24 mouse cellular contexts compared by ENCODE assay signal in the genomic region with DNA sequence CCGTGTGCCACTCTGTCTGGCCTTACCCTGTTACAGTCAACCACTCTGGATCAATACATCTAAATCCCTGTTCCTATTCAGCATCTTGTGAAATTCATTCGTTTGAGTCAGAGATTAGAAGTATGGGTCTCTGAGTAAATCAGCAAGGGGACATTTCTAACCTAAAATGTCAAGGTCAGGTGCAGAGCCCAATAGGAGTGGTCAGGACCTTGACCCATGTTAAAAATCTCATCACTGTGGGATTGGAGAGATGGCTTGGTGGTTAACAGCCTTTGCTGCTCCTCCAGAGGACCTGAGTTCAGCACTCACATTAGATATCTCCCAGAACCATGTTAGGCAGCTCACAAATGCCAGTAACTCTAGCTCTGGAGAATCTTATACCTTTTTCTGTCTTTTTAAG. TPM values are rescaled to one million over a fixed set of nuclear protein-coding genes. Genes with fewer than 3 reads are reported as not detected.
DNase-seq lines count a peak whose midpoint lies in the region; ATAC-seq and TF ChIP-seq lines count a peak whose summit lies in the region.
"Had no signal": no experiment of that assay in that cellular context is flagged by ENCODE, and none has a peak within 500 bp of the region (broad histone marks: within the 10 kb centered on the region; RNA-seq: fewer than 3 reads in every experiment).

No protein-coding gene starts in this region.

- DNase-seq in adrenal gland, adult (ENCODE audit: inconsistent age in 2 of 2, low spot score in 1 of 2): peak; percentile 52 to 83
- no peak for DNase-seq in adrenal gland, adult 18-20 months (ENCODE audit: low spot score in 2 of 2)
- no peak for DNase-seq in forebrain, embryonic 10.5 days (ENCODE audit: extremely low spot score, low spot score)
- DNase-seq in forebrain, postnatal 0 days: no peak
- no peak for DNase-seq in midbrain, embryonic 10.5 days (ENCODE audit: low spot score)
- DNase-seq: adrenal gland, postnatal 10 days; adrenal gland, postnatal 25 days; B cell, adult 2 months; cerebellum, adult 11-12 months; cerebellum, adult 2 months; cerebellum, adult 9-10 months; cerebellum, postnatal 10 days; cerebellum, postnatal 25 days had no signal

- H3K36me3 ChIP-seq in forebrain, embryonic 10.5 days (replicated peaks): no peaks in the 10 kb centered on the region
- no peaks in the 10 kb centered on the region for H3K36me3 ChIP-seq in forebrain, postnatal 0 days (ENCODE audit: insufficient read depth)
- H3K36me3 ChIP-seq in midbrain, embryonic 10.5 days: no peaks in the 10 kb centered on the region
- H3K36me3 ChIP-seq in midbrain, embryonic 13.5 days: no peaks in the 10 kb centered on the region
- H3K36me3 ChIP-seq: embryonic facial prominence, embryonic 10.5 days; embryonic facial prominence, embryonic 12.5 days; forebrain, embryonic 12.5 days; G1E had no signal

- WGBS in forebrain, embryonic 10.5 days: 76% methylated on average over 2 of the region's 2 CpGs
- 71% methylated on average over 2 of the region's 2 CpGs for WGBS in forebrain, postnatal 0 days
- 74% methylated on average over 2 of the region's 2 CpGs for WGBS in midbrain, embryonic 10.5 days
- WGBS in midbrain, embryonic 13.5 days: 71% methylated on average over 2 of the region's 2 CpGs

- peaks cover 9% of the 10 kb centered on the region; the same call in 1 of the 2 replicates for H3K27me3 ChIP-seq in forebrain, embryonic 10.5 days (ENCODE audit: poor library complexity, severe bottlenecking)
- no peaks in the 10 kb centered on the region for H3K27me3 ChIP-seq in forebrain, postnatal 0 days (ENCODE audit: insufficient read depth, low read length)
- H3K27me3 ChIP-seq in midbrain, embryonic 10.5 days (ENCODE audit: low read depth, poor library complexity, severe bottlenecking): no peaks in the 10 kb centered on the region; the same call in 1 of the 2 replicates
- no peaks in the 10 kb centered on the region for H3K27me3 ChIP-seq in midbrain, embryonic 13.5 days
- H3K27me3 ChIP-seq: CH12.LX; embryonic facial prominence, embryonic 12.5 days; forebrain, embryonic 12.5 days; Patski had no signal

- no peaks in the 10 kb centered on the region for H3K9me3 ChIP-seq in forebrain, embryonic 10.5 days
- no peaks in the 10 kb centered on the region for H3K9me3 ChIP-seq in forebrain, postnatal 0 days (ENCODE audit: low read length)
- no peaks in the 10 kb centered on the region for H3K9me3 ChIP-seq in midbrain, embryonic 10.5 days (replicated peaks)
- H3K9me3 ChIP-seq in midbrain, embryonic 13.5 days: no peaks in the 10 kb centered on the region
- H3K9me3 ChIP-seq: embryonic facial prominence, embryonic 10.5 days; embryonic facial prominence, embryonic 12.5 days; forebrain, embryonic 12.5 days; G1E had no signal

- H3K9ac ChIP-seq in forebrain, postnatal 0 days: no peak overlapping the region
- no peak overlapping the region for H3K9ac ChIP-seq in midbrain, embryonic 13.5 days (replicated peaks)
- H3K9ac ChIP-seq: embryonic facial prominence, embryonic 12.5 days; forebrain, embryonic 12.5 days had no signal

- H3K4me3 ChIP-seq in forebrain, embryonic 10.5 days: no peak overlapping the region
- H3K4me3 ChIP-seq in forebrain, postnatal 0 days (ENCODE audit: low read depth, low read length): no peak overlapping the region
- H3K4me3 ChIP-seq in midbrain, embryonic 10.5 days: no peak overlapping the region
- H3K4me3 ChIP-seq in midbrain, embryonic 13.5 days (replicated peaks): no peak overlapping the region
- H3K4me3 ChIP-seq: embryonic facial prominence, embryonic 10.5 days; embryonic facial prominence, embryonic 12.5 days; forebrain, embryonic 12.5 days had no signal

- TF ChIP-seq CTCF in forebrain, postnatal 0 days (IDR thresholded peaks at IDR 0.05; ENCODE audit: low read depth): no peak

- ATAC-seq in forebrain, postnatal 0 days: no peak
- ATAC-seq in midbrain, embryonic 13.5 days: no peak
- ATAC-seq: activated CD4-positive, CD25-positive, alpha-beta regulatory T cell, adult 4 months; CD4-positive, CD25-positive, alpha-beta regulatory T cell, adult 4 months; forebrain, embryonic 14.5 days; forebrain, embryonic 16.5 days; Patski had no signal

- H3K4me1 ChIP-seq in forebrain, embryonic 10.5 days: peaks cover 67% of the 10 kb centered on the region
- 0 out of 2 replicates have a peak, but pooled peaks cover 8% of the 10 kb centered on the region for H3K4me1 ChIP-seq in forebrain, postnatal 0 days (ENCODE audit: insufficient read depth)
- H3K4me1 ChIP-seq in midbrain, embryonic 10.5 days: peaks cover 58% of the 10 kb centered on the region
- peaks cover 25% of the 10 kb centered on the region for H3K4me1 ChIP-seq in midbrain, embryonic 13.5 days (replicated peaks)

- peak overlapping the region; percentile 53; the same call in 1 of the 2 replicates for H3K27ac ChIP-seq in forebrain, embryonic 10.5 days
- no peak overlapping the region for H3K27ac ChIP-seq in forebrain, postnatal 0 days (ENCODE audit: low read depth, low read length)
- H3K27ac ChIP-seq in midbrain, embryonic 10.5 days (replicated peaks): peak overlapping the region; percentile 34; the same call in 1 of the 2 replicates
- H3K27ac ChIP-seq in midbrain, embryonic 13.5 days: no peak overlapping the region
- H3K27ac ChIP-seq: embryonic facial prominence, embryonic 10.5 days; embryonic facial prominence, embryonic 12.5 days; forebrain, embryonic 12.5 days had no signal

- no peak overlapping the region for H3K4me2 ChIP-seq in forebrain, postnatal 0 days (ENCODE audit: low read depth)
- H3K4me2 ChIP-seq in midbrain, embryonic 13.5 days (replicated peaks): no peak overlapping the region
- H3K4me2 ChIP-seq: embryonic facial prominence, embryonic 12.5 days; forebrain, embryonic 12.5 days had no signal

RNA-seq across cellular contexts. Expression of a gene that starts 33.6 kb away (rescaled TPM):
- total RNA-seq in adrenal gland, adult 18-20 months (2021): 10 to 100 TPM; 12.6 to 14.8 TPM
- polyA plus RNA-seq in forebrain, embryonic 10.5 days (2016; fragmentation: Nextera tagmentation; extraction: Ambion mirVana): 15.4 and 17.1 TPM in 2 replicates
- total RNA-seq in forebrain, postnatal 0 days (2014; rRNA removed): 4.0 and 5.4 TPM in 2 replicates
- polyA plus RNA-seq in forebrain, postnatal 0 days (2015; fragmentation: Nextera tagmentation; extraction: Ambion mirVana): 1.7 and 2.2 TPM in 2 replicates
- 11.3 and 14.0 TPM in 2 replicates for polyA plus RNA-seq in midbrain, embryonic 10.5 days (2016; fragmentation: Nextera tagmentation; extraction: Ambion mirVana)
- polyA plus RNA-seq in midbrain, embryonic 13.5 days (2015; fragmentation: Nextera tagmentation; extraction: Ambion mirVana): 5.6 and 6.0 TPM in 2 replicates

RNA-seq across cellular contexts. Expression of a gene that starts 55.7 kb away (rescaled TPM):
- 10 to 100 TPM; 12.1 to 16.1 TPM for total RNA-seq in adrenal gland, adult 18-20 months (2021)
- polyA plus RNA-seq in forebrain, embryonic 10.5 days (2016; fragmentation: Nextera tagmentation; extraction: Ambion mirVana): 31.9 and 32.4 TPM in 2 replicates
- 28.6 and 45.3 TPM in 2 replicates for total RNA-seq in forebrain, postnatal 0 days (2014; rRNA removed)
- 26.9 and 32.0 TPM in 2 replicates for polyA plus RNA-seq in forebrain, postnatal 0 days (2015; fragmentation: Nextera tagmentation; extraction: Ambion mirVana)
- 29.8 and 31.7 TPM in 2 replicates for polyA plus RNA-seq in midbrain, embryonic 10.5 days (2016; fragmentation: Nextera tagmentation; extraction: Ambion mirVana)
- polyA plus RNA-seq in midbrain, embryonic 13.5 days (2015; fragmentation: Nextera tagmentation; extraction: Ambion mirVana): 38.7 and 45.2 TPM in 2 replicates

Comparison
In these comparisons a context has a peak if more than half of its experiments do, and no peak if none do; other contexts are left out.
1. DNase-seq: peak in adrenal gland, adult (2 of 2); none in adrenal gland, adult 18-20 months (0 of 2), forebrain, embryonic 10.5 days (single experiment), forebrain, postnatal 0 days (single experiment) and midbrain, embryonic 10.5 days (single experiment).
2. H3K27ac ChIP-seq: peak in forebrain, embryonic 10.5 days (single experiment) and midbrain, embryonic 10.5 days (single experiment); none in forebrain, postnatal 0 days (single experiment) and midbrain, embryonic 13.5 days (single experiment).